Mouse (Mus musculus) mesoderm, embryonic 11.5 days (tissue): Measurements from ENCODE around the gene St3gal5.

Experiments used
- DNase-seq: peaks from one replicate; pipeline ENCODE4 v3.0.0-alpha.2; 2012; ENCODE audit warnings: low read depth, low spot score

The St3gal5 gene

GRCm38 (mm10) chr6:72203279-72203678 lies 105.9 kb downstream of the St3gal5 start:
- no peak for DNase-seq
